Mouse (Mus musculus): ENCODE data around the gene Olfr1250.

DNA sequence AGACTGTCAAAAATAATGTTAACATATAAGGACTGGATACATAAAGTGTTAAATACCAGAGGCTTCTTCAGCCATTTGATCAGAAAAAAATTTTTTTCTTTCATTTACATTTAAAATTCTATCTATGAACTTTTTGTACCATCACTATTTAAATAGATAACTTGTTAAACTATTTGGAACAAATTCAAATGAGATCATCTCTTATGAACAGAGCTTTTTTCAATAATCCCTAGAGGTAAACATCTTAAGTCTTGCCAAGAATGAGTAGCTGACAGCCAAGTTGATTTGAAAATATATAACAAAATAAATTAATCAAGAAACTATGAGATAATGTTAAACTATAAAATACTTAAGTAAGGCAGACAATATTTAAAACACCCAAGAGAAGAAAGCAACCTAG is 10.6 kb upstream of the Olfr1250 start, which contains the start of gene Olfr1251:
- no peak for TF ChIP-seq GATA1 (IDR thresholded peaks at IDR 0.05; ENCODE audit: low read length)
- no peak for TF ChIP-seq TAL1 (IDR thresholded peaks at IDR 0.05; ENCODE audit: low read length)
